Mouse (Mus musculus) urinary bladder, postnatal 4 days (tissue): Measurements from ENCODE around the gene Gm10945.

Experiments
- DNase-seq, 2 experiments: peaks; one replicate each; pipeline ENCODE4 v3.0.0; 2021 to 2022; ENCODE audit warnings: low spot score in 2 of 2

Gene Gm10945

DNA sequence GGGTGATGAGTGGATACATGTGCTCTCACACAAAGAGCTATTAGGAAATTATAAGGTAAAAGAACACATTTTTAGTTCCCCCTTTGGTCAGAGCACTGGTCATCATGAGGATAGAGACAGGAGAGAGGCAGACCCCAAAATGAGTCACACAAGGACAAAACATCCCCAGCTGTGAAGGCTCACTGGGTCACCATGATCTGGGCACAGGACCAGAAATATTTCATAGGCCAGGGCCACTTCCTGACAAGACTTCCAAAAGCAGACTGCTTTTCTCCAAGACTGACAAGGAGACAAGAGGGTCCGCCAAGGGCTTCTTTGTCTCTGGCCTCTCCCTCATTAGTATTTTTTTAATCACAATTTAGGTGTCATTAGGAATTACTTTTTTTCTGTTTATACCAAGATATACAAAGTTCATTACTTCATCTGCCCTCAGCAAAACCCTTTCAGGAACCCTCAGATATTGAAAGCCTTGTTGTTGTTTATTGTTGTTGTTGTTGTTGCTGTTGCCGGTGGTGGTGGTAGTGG lies at the start of gene Gm10945:
Gene Gm10945, minus strand, starts transcription at position 475 of the 525 bp plus-strand sequence.
- DNase-seq: peak in 1 of 2 experiments; percentile 19

- DNase-seq: no peak
These were observed 28.7 kb upstream of the Gm10945 start for GRCm38 (mm10) chr10:6790226-6790625.

- DNase-seq: peak; percentile 22 to 70
These were observed 27.1 kb upstream of the Gm10945 start for GRCm38 (mm10) chr10:6788517-6789237.

DNA sequence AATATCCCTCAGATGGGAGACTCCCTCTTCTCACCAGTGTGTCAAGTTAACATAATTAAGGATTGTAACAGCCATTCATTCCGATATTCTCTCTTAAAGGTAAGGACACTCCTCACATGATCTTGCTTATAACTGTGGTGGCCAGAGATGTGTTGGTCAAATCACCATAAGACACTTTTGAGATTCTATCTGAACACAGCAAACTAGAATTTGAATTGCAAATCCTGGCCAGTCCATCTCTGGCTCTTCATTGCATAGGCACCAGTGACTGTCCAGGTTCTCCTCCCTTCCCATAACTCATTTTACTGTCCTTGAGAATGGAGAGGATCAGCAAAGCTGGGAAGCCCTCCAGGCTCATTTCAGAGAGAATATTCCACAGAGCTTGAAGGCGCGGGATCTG lies 3.4 kb downstream of the Gm10945 start, which contains the start of gene Oprm1:
Gene Oprm1, plus strand, starts transcription at position 301 of the 400 bp plus-strand sequence.
- no peak for DNase-seq

DNA sequence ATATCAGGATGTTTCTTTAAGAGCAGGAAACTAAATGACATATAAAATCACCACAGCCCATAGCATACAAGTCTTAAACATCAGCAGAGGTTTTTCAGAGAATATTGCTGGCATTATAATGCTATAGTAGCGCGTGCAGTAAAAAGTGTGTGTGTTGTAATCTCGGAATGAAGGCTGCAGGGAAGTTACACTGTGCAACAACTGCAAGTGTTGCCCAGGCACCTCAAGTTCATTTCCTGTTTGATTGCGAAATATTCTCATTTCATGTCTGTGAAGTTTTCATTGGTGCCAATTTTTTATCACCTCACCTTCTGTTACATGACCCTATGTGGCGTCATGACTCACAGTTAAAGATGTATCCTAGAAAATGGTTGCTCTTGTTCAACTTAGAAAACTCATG lies 8.2 kb downstream of the Gm10945 start:
- no peak for DNase-seq

DNA sequence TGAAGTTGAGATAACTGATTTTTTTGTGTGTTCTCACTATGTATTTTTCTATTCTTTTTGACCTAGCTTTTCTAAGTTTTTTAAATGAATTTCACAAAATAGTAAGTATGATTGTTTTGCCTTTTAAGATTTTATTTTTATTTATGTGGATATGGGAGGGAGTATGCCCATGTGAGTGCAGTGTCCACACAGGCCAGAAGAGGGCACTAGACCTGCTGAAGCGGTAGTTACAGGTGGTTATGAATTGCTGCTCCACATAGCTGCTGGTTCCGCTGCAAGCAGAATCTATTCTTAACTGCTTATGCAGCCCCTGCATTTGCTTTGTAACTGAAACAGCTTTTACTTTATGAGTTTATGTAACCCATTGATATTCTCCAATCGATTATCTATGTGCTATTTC lies 33.1 kb downstream of the Gm10945 start:
- DNase-seq: no peak

- no peak for DNase-seq
These were observed 37.8 kb downstream of the Gm10945 start for GRCm38 (mm10) chr10:6723765-6724164.

- DNase-seq: no peak
These were observed 44.2 kb downstream of the Gm10945 start for GRCm38 (mm10) chr10:6717181-6717948.

DNA sequence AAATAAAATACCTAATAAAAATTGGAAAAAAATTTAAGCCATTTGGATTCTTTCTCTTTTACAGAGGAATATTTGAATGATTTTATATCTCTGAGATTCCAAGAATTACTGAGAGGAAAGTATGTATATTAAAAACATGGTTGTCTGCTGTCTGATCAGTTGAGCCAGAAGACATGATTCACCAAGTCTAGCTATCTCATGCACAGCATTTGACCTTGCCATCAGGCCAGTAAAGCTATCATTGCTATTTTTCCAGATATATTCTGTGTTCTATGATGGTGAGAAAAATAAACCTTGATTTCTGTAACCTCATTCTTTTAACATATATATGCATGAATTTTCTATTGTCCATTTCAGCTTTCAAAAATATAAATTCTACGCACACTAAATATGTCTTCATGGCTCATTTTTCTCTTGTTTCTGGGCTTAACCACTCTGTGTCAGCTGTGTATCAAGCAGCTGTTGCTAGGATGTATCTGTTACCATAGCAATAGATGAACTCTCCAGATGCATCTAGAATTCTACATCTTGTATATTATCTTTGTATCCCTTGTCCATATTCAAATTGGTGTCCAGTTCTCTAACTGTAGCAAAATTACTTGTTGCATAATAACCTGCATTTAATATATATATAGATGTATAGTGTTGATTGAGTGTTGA lies 56.2 kb downstream of the Gm10945 start:
- no peak for DNase-seq

GRCm38 (mm10) chr10:6694218-6694850 lies 67.2 kb downstream of the Gm10945 start:
- DNase-seq: peak; percentile 19 to 63
